Mouse (Mus musculus): ENCODE results near the gene Krt8. TPM values are rescaled to one million over a fixed set of nuclear protein-coding genes. Genes with fewer than 3 reads are reported as not detected.

The Krt8 gene
- polyA plus RNA-seq (2012; ENCODE audit: insufficient read depth, insufficient read length, missing spikeins), result not detected in 2 replicates

DNA sequence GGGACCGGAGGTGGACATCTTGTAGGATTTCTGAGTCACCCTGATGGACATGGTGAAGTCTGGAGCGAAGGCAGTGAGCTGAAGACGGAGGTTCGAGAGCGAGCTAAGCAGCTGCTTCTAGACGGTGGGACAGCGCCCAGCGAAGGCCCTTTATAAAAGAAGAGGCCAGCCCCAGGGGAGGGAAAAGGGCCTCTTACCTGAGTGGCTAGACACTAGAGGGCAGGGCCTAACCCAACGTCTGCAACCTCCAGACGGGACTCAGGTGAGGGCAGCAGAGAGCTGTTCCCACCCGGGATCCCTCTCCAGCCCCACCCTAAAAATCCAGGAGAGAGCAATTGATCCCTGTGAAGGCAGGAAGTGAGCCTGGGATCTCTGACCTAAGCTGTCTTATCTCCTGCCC lies at the start of gene Krt8:
Gene Krt8, minus strand, starts transcription at position 294 of the 400 bp plus-strand sequence.
- Histone ChIP-seq H3K27ac (replicated peaks; ENCODE audit: low read depth, low read length) (no peak within 1 kb of the TSS), H3K4me1 (ENCODE audit: control insufficient read depth, insufficient read depth, insufficient read length, low read length) (0 out of 2 replicates have a peak, but pooled peaks cover 2% of the 10 kb centered on the region), H3K4me3 (ENCODE audit: insufficient read depth, low read depth, low read length) (no peak within 1 kb of the TSS)

DNA sequence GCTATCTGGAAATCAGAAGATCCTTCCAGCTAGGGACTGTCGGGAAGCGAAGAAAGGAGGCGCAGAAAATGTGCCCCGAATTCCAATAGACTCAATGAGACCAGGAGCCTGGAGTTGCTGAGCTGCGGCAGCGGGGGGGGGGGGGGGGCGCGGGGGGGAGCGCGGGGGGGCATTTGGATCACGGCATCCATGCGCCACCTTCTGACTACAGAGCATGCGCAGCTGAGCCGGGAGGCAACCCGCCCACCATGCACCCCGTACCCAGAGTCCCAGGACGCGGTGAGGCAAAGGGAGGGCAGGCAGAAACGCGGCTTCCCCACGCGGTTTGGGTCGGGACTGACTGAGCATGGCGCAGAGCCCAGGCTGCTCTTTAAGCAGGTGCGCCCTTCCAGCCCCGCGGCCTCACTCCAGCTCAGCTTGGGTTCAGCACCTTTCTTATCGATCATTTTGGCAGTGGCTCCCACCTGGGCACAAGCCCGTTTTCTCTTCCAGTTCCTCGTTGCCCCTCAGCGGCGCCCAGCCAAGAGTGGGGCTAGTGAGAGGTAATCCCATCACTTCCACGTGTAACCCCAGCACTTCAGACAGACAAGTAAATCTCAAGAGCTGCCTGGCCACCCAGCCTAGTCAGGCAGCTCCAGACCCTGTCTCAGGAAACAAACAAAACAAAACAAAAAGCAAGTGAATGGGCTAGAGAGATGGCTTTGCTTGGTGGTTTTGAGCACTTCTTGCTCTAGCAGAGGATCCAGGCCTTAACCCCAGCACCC lies 47.8 kb upstream of the Krt8 start:
- no peak overlapping the region for H3K27ac ChIP-seq (replicated peaks; ENCODE audit: low read depth, low read length)
- H3K4me1 ChIP-seq (ENCODE audit: control insufficient read depth, insufficient read depth, insufficient read length, low read length), result no peaks in the 10 kb centered on the region

DNA sequence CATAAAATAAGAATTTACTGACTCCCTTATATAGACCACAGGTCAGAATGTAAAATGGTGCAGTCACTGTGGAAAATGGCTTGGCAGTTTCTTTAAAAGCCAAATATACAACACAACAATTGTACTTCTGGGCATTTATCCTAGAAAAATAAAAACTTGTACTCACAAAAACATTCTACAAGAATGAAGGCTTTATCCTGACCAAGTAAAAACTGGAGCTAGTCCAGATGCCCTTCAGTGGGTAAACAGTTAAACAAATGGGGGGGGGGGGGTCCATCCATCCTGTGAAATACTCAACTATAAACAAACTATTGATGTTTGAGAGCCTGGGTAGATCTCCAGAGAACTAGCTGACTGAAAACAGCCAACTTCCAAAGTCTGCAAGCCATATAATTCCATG lies 45.6 kb upstream of the Krt8 start:
- no peak overlapping the region for H3K27ac ChIP-seq (replicated peaks; ENCODE audit: low read depth, low read length)
- H3K4me3 ChIP-seq (ENCODE audit: insufficient read depth, low read depth, low read length), result no peak overlapping the region
- no peaks in the 10 kb centered on the region for H3K4me1 ChIP-seq (ENCODE audit: control insufficient read depth, insufficient read depth, insufficient read length, low read length)

More for the DNA sequence above, 47.8 kb upstream of the Krt8 start:
- H3K4me3 ChIP-seq (ENCODE audit: insufficient read depth, low read depth, low read length), result no peak overlapping the region

DNA sequence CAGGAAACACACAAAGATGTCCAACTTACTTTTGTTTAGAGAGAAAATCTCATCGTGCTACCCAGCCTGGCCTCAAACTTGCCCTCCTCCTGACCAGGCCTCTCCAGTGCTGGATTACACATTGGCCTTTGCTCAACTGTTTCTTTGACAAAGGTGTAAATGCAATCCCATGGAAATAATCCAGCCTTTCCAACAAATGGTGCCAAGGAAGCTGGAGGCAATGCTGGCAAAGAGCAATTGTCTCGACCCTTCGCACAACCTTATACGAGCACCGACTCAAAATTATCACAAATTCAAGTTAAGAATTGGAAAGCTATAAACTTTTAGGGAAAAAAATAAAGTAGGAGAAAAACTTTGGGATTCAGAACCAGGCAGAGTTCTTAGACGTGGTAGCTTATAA lies 43.7 kb upstream of the Krt8 start:
- Histone ChIP-seq H3K4me1 (ENCODE audit: control insufficient read depth, insufficient read depth, insufficient read length, low read length) (no peaks in the 10 kb centered on the region), H3K27ac (replicated peaks; ENCODE audit: low read depth, low read length) (no peak overlapping the region), H3K4me3 (ENCODE audit: insufficient read depth, low read depth, low read length) (no peak overlapping the region)

DNA sequence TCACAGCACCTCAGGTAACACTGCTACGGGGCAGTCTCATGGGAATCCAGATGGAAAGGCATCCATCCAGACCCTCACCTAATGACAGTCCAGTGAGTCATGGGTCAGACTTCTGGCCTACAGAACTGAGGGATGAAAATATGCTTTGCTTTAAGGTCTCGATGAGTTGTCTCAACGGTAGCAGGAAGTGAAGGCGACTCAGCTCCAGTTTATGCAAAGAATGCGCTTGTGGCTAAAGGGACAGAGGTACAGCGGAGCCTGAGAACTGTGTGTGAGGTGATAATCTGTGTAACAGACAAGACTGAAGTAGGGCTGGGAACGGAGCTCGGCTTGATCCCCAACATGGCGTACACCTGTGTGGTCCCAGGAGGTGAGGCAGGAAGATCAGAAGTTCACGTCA lies 41.4 kb upstream of the Krt8 start:
- no peaks in the 10 kb centered on the region for H3K4me1 ChIP-seq (ENCODE audit: control insufficient read depth, insufficient read depth, insufficient read length, low read length)

DNA sequence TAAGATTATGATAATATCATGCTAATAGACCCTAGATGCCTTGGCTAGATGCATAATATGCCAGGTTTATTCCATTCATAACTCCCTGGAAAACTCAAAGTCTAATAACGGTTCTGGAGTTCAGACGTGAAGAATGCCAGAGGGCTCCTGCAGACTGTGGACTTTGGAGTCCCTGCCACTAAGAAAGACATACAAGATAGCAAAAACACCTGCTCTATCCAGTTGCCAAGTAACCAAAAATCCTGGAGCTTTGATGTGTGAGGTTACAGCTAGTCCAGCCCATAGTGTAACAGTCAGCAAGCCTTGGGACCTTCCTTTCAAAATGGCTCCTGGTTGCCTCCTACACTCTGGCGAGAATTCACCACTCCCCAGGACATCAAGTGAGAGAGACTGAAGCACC lies 40.5 kb upstream of the Krt8 start:
- no peak overlapping the region for H3K4me3 ChIP-seq (ENCODE audit: insufficient read depth, low read depth, low read length)
- H3K27ac ChIP-seq (replicated peaks; ENCODE audit: low read depth, low read length), result no peak overlapping the region
- no peaks in the 10 kb centered on the region for H3K4me1 ChIP-seq (ENCODE audit: control insufficient read depth, insufficient read depth, insufficient read length, low read length)

More for the DNA sequence above, 41.4 kb upstream of the Krt8 start:
- no peak overlapping the region for H3K4me3 ChIP-seq (ENCODE audit: insufficient read depth, low read depth, low read length)
- no peak overlapping the region for H3K27ac ChIP-seq (replicated peaks; ENCODE audit: low read depth, low read length)

DNA sequence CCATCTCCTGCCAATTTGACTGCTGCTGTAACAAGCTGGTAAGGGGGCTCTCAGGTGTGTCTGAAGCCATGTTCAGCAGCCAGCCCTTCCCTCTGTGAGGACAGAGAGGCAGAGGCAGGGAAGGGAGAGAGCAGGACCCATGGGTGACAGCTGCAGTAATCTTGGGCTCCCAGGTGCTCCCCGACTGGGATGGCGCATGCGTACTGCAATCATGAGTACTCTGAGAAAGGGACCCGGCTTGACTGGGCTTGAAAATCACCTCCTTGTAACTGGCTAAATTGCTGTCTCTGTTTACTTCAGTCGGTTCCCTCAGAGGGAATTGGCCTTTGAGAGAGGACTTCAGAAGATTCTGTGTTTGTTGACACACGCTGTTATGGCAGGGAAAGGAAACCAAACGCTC lies 37.7 kb upstream of the Krt8 start:
- Histone ChIP-seq H3K4me3 (ENCODE audit: insufficient read depth, low read depth, low read length) (no peak overlapping the region), H3K4me1 (ENCODE audit: control insufficient read depth, insufficient read depth, insufficient read length, low read length) (no peaks in the 10 kb centered on the region), H3K27ac (replicated peaks; ENCODE audit: low read depth, low read length) (no peak overlapping the region)

DNA sequence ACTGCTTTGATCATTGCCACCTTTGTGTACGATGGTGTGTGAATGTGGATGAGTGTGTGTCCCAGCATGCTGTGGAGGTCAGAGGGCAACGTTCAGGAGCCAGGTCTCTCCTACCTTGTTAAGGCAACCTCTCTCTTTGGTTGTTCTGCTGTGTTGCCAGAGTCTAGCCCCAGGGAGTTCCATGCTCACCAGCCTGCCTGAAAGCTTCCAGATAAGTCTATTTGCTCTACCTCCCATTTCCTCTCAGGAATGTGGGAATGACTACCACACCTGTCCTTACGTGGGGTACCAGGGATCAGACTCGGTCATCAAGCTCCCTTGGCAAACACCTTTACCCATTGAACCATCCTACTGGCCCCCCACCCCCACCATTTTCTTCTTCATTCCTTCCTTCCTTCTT lies 36.0 kb upstream of the Krt8 start:
- no peaks in the 10 kb centered on the region for H3K4me1 ChIP-seq (ENCODE audit: control insufficient read depth, insufficient read depth, insufficient read length, low read length)
- no peak overlapping the region for H3K27ac ChIP-seq (replicated peaks; ENCODE audit: low read depth, low read length)
- no peak overlapping the region for H3K4me3 ChIP-seq (ENCODE audit: insufficient read depth, low read depth, low read length)

DNA sequence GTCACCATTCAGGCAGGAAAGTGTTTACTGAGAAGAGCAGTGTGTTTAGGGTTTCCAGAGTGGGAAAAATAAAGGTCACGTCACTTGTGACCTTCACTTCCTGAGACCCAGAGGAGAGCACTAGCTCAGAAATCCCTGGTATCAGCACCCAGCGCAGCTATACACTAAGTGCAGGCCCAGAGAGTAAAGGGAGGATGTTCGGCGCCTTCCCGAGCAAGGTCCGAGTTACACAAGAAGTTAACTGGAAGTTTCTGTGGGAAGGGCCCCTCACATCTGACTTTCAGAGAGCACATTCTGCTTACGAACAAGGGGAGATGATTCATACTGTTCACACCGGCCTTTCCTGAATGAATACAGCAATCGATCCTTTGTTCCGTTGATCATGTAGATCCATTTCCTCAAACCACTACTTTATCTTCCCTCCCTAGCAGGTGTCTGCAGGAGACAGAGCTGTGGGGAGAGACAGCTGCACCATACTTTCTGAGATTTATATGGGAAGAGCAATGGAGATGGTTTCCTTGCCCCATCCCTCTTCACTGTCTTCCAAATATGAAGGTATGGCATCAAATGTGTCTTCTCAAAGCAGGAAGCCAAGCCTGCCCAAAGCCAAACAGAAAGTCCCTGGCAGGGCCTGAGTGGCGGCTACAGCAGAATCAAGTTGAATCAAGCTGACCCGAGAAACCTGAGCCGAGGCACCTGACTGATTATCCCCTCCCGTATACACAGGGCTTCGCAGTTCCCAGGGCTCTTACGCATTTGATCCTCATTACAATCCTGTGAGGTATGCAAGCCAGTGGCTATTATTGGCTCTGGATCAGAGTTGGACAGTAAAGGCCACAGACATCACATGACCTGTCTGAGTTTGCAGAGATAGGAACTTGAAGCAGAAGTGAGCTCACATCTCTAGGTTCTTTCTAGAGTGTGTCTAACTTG lies 30.1 kb upstream of the Krt8 start:
- H3K4me3 ChIP-seq (ENCODE audit: insufficient read depth, low read depth, low read length), result no peak overlapping the region
- no peak overlapping the region for H3K27ac ChIP-seq (replicated peaks; ENCODE audit: low read depth, low read length)
- H3K4me1 ChIP-seq (ENCODE audit: control insufficient read depth, insufficient read depth, insufficient read length, low read length), result no peaks in the 10 kb centered on the region

DNA sequence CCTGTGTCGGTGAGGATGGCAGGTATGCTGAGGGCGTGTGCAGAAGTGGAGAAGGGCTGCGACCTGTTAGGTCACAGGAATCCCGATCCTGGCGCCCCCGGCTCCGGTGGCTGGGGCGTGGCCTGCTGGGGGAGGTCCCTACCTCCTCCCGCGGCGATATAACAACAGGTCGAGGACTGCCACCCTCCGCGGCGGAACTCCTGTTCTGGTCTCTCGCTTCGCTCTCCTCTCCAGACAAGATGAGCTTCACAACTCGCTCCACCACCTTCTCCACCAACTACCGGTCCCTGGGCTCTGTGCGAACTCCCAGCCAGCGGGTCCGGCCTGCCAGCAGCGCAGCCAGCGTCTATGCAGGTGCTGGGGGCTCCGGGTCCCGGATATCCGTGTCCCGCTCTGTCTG lies 23.8 kb upstream of the Krt8 start, which contains the start of gene Krt18:
Gene Krt18, plus strand, starts transcription at position 141 of the 400 bp plus-strand sequence.
- Histone ChIP-seq H3K4me3 (ENCODE audit: insufficient read depth, low read depth, low read length) (peak within 1 kb of the TSS; percentile 5; the same call in 1 of the 2 replicates), H3K27ac (replicated peaks; ENCODE audit: low read depth, low read length) (no peak within 1 kb of the TSS), H3K4me1 (ENCODE audit: control insufficient read depth, insufficient read depth, insufficient read length, low read length) (no peaks in the 10 kb centered on the region)

DNA sequence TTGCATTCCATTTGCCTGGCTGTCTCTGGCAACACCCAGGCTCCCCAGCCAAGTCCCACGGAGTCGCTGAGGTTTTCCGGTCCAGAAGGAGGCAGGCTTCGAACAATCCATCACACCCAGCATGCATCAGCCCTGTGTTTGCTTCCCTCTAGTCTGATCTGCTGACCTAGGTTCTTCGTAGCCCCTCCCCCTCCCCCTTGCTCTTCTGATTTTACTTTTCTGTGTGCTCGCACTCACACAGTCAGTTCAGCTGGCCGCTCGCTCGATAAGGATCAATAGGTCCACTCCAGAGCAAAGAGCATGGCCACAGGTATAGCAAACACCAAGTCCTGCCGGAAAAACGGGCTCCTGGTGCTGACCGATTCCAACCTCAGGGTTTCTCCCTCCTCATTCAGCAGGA lies 22.1 kb upstream of the Krt8 start:
- Histone ChIP-seq H3K4me3 (ENCODE audit: insufficient read depth, low read depth, low read length) (no peak overlapping the region), H3K27ac (replicated peaks; ENCODE audit: low read depth, low read length) (no peak overlapping the region), H3K4me1 (ENCODE audit: control insufficient read depth, insufficient read depth, insufficient read length, low read length) (no peaks in the 10 kb centered on the region)

DNA sequence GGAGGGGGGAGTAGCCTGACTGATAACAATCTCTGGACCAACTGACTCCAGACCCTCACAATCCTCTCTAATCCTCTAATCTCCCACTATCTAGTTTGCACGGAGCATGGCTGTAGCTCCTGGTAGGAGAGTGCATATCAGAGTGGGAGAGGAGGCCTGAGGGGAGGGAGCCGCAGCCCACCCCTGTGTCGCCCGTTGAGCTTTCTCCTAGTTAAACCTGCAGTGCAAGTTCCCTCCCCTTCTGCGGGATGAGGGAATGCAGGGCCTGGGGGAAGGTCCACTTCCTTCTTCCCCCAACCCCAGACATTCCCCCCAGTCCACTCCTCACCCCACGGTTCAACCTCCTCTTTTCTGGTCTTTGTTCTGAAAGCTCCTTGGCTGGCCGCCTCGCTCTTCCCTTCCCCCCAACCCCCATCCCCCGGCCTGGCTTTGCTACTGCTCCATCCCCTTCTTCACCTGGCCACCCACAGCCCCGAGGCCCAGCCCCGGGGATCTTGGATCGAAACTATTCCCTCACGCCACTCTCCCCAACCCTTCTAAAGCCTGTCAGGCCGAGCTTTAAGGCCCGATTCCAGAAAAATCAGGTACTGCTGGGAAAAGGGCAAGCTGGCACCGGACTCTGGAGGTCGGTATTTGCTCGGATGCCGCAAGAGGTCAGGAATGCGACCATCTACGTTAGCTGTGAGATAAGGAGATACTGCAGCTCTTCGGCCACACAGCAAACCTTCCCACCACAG lies 21.0 kb upstream of the Krt8 start:
- Histone ChIP-seq H3K4me3 (ENCODE audit: insufficient read depth, low read depth, low read length) (peak overlapping the region; percentile 33), H3K4me1 (ENCODE audit: control insufficient read depth, insufficient read depth, insufficient read length, low read length) (no peaks in the 10 kb centered on the region), H3K27ac (replicated peaks; ENCODE audit: low read depth, low read length) (no peak overlapping the region)

DNA sequence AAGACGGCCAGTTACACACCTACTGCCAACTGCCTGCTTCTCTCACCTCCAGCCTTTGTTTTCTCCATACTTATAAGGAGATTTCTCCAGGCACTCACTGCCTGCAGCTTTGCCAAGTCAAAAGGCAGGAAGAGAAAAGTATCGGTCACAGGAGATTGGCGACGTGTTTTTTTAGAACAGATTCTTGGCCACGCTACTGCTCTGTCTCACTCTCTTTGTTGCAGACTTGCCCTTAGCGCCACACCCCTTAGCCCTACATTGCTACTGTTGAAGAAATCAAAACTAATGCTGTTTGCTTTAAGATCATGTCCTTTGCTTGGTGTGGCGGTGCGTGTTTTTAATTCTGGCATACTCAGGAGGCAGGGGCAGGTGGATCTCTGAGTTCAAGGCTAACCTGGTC lies 19.6 kb upstream of the Krt8 start:
- no peak overlapping the region for H3K27ac ChIP-seq (replicated peaks; ENCODE audit: low read depth, low read length)
- H3K4me3 ChIP-seq (ENCODE audit: insufficient read depth, low read depth, low read length), result no peak overlapping the region
- no peaks in the 10 kb centered on the region for H3K4me1 ChIP-seq (ENCODE audit: control insufficient read depth, insufficient read depth, insufficient read length, low read length)

DNA sequence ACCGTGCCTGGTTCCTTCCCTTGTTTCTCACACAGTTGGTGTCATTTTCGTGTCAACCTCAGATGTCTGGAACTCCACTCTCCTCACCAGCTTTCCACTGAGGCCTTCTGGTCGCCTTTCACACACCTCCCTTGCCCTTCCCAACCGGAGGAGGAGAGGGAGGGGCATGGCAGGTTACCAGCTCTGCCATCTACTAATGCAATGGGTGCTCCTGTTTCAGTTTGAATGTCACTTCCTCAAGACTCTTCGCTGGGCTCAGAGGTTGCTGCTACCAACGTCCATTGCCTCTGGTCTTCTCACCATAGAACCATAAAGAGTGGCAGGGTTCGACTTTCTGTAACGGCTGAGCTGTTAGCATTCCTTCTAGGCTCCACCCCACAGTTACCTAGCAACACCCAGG lies 18.2 kb upstream of the Krt8 start:
- Histone ChIP-seq H3K4me3 (ENCODE audit: insufficient read depth, low read depth, low read length) (no peak overlapping the region), H3K27ac (replicated peaks; ENCODE audit: low read depth, low read length) (no peak overlapping the region), H3K4me1 (ENCODE audit: control insufficient read depth, insufficient read depth, insufficient read length, low read length) (no peaks in the 10 kb centered on the region)

DNA sequence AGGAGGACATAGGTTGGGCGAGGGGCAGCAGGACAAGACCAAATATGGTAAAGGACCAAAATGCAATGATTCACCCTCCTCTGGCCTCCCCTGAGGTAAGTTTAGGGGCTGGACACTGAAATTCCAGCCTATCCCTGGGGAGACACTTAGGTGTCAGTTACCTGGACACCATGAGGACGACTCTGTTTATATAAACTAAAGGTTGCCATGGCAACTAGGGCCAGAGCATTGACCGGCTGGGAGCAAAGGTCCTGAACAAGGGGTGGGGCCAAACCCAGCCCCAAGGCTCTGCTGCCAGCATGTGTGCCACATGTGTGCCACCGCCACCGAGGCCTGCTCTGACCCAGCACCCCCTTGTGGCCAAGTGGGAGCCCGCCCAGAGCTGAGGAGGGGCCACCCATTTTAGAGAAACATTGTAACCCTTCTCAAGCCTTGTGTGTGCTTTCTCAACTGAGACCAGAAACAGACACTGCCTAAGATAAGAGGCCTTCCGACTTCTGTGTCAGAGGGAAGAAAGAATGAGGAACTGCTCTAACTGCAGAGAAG lies 13.7 kb upstream of the Krt8 start:
- Histone ChIP-seq H3K4me1 (ENCODE audit: control insufficient read depth, insufficient read depth, insufficient read length, low read length) (no peaks in the 10 kb centered on the region), H3K4me3 (ENCODE audit: insufficient read depth, low read depth, low read length) (no peak overlapping the region), H3K27ac (replicated peaks; ENCODE audit: low read depth, low read length) (no peak overlapping the region)
